Mouse (Mus musculus) ovary, adult 18-20 months (tissue): ENCODE data around the gene Tada2b.
A peak's percentile ranks its signal among the peaks of the same experiment; 100 is the strongest.

Source experiments
- DNase-seq: peaks from one replicate; pipeline ENCODE4 v3.0.0; 2022; ENCODE audit warnings: low spot score, mixed read lengths

Tada2b gene

DNA sequence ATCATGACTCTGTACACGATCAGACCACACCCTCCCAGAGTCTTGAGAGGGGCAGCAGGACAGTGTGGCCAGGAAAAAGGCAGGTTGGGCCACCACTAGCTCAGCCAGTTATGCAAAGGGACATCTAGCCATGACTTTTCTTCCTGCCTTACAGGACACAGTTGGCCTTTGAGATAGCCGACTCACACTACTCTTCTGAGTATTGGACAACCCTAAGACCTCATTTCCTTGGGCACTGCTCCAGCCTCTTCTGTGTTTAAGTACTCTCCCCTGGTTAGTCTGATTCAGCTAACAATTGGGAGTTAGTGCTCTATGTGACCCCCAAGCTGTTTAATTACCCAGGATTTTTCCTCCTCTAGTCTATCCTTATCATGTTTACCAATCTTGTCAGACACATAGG is 4.3 kb downstream of the Tada2b start:
- no peak for DNase-seq

DNA sequence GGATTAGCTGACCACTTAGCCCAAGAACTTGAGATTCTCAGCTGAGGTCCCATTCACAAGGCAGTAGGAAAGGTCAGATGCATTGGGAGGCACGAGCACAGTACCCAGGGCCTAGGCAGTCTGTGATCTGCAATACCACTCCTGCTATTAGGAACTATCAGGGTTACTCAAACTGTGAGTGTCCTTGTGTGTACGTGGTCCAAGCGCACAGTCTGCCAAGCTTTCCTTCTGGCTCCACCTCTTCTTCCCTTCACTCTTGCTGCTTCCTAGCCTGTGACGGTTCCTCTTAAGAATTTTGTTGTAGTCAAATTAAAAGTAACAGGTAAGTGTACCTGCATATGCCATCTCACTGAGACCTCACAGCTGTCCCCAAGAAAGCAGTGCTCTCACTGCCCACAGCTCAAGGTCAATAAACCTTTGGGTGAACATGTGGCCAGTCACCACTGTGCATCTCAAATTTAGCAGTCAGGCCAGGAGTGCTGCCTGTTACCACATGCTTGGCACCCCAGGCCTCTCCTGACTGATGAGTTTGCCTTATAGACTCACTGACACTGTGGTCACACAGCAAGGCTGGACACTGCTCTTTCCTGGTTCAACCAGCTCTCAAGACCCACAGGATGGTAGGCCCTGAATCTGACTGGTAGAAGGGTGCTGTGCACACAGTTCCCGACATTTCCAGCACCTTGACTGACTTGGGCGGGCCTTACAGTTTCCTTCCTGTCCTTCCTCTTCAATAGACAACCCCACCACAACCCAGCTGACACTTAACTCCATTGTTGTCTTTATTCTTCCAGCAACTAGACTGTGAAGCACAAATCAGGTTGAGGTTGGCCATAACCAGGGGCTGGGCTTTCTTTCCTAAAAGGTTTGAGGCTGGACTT is 5.3 kb downstream of the Tada2b start:
- DNase-seq, result no peak

GRCm38 (mm10) chr5:36477486-36477885 is 6.6 kb downstream of the Tada2b start:
- no peak for DNase-seq

- no peak for DNase-seq
These were observed 9.8 kb downstream of the Tada2b start for GRCm38 (mm10) chr5:36474283-36474682.

DNA sequence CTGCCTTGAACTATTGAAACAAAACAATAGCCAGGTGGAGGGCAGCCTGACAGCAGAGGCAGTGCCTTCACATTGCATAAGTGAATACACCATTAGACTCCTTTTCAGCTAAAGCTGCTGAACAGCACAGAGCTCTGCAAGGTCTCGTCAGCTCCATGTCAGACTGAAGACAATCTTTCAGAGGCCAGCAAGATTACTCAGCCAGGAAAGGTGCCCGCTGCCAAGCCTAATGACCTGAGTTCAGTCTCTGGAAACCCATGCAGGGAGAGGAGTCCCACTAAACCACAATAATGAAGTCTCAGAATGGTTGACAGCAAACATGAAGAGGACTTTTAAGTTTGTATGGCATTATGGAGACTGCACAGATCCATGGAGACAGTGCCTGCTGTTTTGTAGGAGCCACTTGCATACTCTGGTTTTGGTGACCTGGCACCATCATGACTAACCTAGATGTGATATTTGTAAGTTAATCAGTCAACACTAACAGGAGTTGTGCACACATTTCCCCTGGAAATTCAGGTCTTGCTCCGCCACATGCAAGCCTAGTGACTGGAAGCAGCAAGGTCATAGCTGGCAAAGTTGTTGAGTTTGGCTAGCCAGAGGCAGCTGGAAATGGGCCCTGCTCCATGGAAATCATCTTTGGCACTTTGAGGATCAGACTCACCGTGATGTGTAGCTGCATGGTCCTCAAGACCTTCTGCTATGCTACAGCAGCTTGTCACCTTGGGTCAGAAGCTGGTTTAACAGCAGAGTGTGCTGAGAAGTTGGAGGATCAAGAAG is 11.0 kb downstream of the Tada2b start:
- DNase-seq, result no peak

- no peak for DNase-seq
These were observed 12.9 kb downstream of the Tada2b start for GRCm38 (mm10) chr5:36471206-36471605.

DNA sequence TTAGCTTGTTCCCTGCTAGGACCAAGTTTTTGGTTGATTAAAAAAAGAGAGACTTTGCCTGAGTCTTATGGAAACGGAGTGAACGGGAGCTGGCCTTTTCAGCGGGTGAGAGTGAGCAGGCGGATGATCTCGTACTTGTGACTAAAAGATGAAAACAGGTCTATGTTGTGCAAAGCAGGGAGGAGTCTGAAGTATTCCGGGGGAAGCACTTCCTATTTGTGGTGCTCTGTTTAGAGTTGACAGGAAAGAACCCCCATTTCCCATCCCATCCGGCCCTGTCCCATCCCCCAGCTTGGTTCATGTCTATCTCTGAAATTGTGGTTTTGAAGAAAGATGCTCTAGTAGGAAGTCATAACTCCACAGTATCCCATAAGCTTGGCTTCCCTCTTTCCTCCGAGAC is 18.2 kb downstream of the Tada2b start:
- no peak for DNase-seq

DNA sequence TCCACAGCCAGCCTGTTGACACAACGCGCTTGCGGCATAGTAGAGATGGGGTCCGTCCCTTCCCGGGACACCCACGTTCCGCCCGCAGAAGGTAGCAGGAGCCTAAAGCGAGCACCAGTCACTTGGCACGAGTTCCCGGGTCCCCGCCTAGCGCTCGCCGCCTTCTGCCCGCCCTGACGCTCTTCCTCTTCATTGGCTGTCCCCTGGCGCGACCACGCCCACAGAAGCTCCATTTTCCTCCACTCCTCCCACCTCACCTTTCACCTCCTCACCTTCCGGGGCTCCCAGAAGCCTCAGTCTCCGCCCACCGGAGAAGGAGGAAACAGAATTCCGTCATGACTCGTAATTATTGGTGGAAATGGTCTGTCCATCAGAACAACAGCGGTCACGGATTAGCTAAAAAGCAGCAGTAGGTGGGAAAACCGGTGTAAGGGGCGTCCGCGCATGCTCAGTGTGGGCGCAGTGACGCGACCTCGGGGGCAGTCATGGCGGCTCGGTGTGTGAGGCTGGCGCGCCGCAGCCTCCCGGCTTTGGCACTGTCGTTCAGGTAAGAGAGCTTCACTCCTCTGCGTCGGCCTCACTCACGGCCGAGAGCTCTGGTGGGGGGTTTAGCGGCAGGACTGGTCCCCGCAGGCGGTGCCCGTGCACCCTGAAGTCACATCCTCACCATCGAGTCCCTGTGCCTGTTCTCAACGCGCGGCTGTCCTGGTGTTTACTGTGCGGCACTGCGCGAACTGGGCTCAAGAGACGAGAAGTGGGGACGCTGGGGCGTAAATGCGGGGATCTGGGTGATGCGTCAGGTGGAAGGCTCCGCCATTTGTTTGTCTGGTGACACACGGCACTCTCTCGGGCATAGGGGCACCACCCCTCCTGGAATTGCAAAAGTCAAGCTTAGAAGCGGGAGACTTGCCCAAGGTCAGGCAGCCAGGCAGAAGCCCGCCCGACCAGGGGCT is 19.1 kb downstream of the Tada2b start, which contains the start of gene Grpel1:
Gene Grpel1 (plus strand): TSS at position 290 of the 953 bp plus-strand sequence.
- peak; percentile 99 for DNase-seq

GRCm38 (mm10) chr5:36463391-36463790 is 20.7 kb downstream of the Tada2b start:
- no peak for DNase-seq

DNA sequence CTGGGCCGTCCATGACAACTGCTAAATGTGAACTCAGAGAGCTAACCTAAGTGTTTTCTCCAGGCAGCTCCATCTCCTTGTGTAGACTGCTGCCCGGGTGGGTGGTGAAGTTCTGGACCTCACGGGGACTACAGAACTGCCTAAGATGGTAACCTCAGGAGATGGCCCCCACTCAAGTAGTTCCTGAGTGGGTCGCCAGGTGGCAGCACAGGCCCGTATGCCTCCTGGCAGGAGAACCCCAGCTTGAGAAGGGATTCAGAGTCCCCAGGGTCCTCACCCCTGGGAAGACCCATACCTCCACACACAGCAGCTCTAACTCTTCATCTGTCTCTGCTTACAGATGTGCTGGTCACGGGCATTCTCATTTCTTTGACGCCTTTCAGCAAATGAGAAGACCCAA is 21.3 kb downstream of the Tada2b start:
- DNase-seq, result no peak

DNA sequence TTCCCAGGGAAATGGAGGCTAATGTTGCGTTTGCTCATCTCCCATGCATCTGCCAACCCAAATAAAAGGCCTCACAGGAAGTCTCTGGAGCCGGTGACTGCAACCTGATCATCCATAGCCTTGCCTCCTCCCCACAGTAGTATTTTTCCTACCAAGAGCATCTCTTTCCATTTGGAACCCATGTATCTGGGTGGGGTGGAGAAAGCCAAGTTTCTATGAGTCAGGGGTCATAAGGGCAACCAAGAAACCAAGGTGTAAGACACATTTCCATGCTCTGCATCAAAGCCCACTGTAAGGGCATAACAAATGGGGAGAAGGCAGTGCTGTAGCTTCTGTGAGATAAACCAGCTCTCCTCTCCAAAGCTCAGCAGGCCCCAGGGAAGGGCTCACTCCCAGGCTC is 22.9 kb downstream of the Tada2b start:
- no peak for DNase-seq

GRCm38 (mm10) chr5:36460712-36461111 is 23.4 kb downstream of the Tada2b start:
- no peak for DNase-seq

GRCm38 (mm10) chr5:36458926-36459325 is 25.2 kb downstream of the Tada2b start:
- no peak for DNase-seq

DNA sequence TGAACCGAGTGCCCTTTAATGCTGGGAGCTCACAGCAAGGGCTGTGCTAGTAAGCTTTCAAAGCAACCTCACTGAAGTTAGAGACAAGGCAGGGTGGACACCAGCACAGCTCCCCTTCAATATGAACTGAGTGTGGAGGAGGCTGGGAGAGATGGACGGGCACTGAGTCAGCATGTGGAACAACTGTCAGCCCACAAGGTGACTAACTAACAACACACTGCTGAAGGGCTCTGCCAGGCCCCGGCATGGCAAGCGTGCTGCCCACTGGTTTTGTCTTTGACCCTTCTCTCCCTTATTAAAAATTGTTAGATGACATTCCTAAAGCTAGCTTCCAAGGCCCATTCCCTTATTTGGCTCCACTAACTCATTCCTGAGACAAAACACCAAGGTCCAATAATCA is 26.4 kb downstream of the Tada2b start:
- no peak for DNase-seq

DNA sequence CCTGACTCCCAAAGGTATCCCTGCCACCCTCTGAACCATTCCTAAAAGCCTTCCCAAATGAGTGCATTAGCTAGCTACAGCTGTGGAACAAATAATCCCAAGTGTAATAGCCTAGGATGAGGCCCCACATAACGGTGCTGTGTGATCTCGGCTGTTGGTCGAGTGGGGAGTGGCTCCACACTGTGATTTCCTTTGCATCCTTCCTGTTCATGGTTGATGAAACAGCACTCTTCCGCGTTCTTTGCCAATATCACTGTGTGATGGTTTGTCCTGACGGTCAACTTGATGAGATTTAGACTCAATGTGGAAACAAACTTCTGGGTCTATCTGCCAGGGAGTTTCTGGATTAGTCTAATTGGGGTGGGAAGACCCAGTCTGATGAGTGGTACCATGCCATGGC is 31.3 kb downstream of the Tada2b start:
- DNase-seq, result no peak

DNA sequence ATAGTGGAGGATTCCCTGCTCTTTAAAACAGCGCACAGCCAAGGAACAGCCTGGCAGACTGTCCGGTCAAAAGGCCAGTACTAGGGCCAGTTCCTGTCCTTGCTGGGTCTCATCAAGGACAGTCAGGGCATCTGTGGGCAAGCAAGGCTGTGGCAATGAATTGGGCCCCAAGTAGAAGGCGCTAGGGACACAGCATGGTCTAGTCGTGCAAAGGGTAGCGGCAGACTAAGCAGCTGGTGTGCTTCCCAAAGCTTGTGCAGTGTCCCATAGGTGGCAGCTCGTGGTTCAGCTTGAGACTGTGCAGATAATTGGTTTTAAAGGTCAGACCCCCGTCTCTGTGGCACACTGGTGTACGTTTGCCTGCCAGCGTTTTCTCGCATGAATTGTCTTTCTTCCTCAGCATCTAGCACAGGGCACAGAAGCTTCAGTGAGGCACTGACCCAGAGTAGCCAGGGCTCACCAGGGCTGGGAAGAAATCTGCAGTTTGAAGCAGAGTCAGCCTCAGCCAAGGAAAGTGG is 32.2 kb downstream of the Tada2b start:
- no peak for DNase-seq

DNA sequence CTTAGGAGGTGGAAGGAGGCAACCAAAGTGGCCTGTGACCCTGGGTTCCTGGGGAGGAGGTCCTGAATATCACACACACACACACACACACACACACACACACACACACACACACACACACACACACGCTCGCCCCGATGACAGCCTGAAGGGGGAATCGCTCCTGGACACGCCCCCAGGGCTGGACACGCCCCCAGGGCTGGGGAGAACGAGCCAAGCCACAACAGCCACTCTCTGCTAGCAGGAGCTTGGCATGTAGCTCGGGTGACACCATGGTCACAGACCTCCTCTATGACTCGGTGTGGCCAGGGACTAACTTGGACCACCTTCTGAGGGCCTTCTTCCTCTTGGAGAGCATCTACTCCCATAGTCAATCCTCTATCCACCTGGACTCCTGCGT is 33.0 kb downstream of the Tada2b start:
- DNase-seq, result no peak

DNA sequence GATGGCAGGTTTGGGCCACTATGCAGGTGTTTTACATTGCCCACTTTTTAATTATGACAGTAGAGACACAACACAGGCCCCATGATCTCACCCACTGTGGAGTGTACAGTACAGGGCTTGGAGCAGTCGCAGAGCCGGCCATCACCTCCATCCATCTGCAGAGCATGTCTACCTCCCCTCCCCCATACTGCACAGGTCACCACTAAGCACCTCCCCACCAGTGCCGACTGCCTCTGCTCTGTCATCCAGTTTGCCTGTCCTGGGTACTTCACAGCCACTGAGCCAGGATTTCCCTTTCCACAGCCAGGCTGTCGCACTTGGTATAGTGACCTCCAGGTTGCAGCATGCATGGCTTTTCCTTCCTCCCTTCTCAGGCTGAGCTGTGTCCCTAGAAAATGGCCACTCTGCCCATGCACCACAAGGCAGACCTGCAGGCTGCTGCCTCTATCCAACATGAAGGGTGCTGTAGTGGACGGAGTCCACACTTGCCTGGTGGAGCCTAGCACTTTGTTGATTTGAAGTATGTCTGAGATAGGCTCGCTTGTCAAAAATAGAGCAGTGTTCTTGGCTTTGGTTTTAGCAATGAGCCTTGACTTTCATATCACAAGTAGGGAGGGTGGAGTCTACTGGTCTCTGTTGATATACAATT is 34.3 kb downstream of the Tada2b start:
- no peak for DNase-seq

GRCm38 (mm10) chr5:36447872-36448271 is 36.2 kb downstream of the Tada2b start:
- no peak for DNase-seq

DNA sequence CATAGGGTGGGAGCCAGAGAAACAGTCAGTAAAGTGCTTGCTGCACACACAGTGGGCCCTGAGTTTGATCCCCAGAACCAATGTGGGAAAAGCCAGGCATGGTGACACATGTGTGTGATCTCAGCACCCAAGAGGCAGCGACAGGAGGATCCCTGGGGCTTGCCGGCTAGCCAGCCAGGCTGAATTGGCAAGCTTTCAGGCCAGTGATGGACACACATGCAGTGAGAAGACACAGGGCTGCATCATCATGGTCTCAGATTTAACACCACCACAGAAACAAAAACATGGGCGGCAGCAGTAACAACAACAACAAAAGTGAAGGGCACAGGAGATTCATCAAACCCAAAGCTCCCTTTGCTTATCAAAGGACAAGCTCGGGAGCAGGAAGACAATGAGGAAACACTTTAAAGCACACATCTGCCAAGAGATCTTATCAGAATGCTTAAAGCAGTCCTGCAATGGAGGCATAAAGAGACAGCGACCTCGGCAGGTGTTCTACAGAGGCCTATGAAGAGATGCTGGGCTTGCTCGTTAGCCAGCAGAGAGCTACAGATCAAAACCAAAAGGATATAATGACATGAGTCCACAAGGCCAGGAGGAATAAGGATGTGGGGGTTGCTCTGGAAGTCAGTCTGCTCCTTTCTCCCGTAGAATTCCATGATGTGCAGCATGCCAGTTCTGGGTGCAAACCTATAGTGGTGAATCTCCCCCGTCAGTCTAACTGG is 37.8 kb downstream of the Tada2b start:
- no peak for DNase-seq

DNA sequence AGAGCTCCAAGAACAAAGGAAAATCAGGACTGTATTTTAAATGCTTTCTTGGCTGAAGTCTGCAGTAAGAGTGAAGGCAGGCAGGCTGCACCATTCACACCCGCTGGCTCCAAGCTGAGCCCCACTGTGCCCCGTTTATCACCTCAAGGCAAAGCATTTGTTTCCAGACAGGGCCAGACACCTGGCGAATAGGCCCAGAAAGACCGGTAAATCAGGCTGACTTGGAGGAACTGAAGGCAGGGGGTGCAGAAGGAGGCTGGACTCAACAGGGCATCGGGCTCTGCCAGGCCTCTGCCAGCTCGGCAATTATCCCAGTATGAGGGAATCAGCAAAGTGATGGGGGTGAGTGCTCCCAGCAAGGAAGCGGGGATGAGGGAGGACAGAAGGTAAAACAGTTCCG is 39.1 kb downstream of the Tada2b start:
- no peak for DNase-seq
